Mouse (Mus musculus) lung, embryonic 14.5 days (tissue): ENCODE results near the gene Tenm3. TPM values are rescaled to one million over a fixed set of nuclear protein-coding genes. Genes with fewer than 3 reads are reported as not detected.

Source experiments
- ATAC-seq: fragments of 200-750 bp; cut with Nextera tagmentation; 2 replicates; pipeline ENCODE4 v1.8.0; 2017; ENCODE audit warnings: mild to moderate bottlenecking, moderate TSS enrichment, moderate library complexity; ENCODE audit not compliant: insufficient read depth
- DNase-seq: peaks from one replicate; pipeline ENCODE4 v3.0.0-alpha.2; 2015
- H3K27ac ChIP-seq: fragments of 300-500 bp; sonication (generic); 2 replicates; pipeline ENCODE4 v1.5.1; 2014; ENCODE audit warnings: low read depth, mild to moderate bottlenecking, moderate library complexity
- H3K27me3 ChIP-seq: fragments of 300-500 bp; sonication (generic); 2 replicates; pipeline ENCODE4 v1.6.1; 2014; ENCODE audit warnings: low read length, control low read depth; ENCODE audit not compliant: insufficient read depth
- H3K36me3 ChIP-seq: fragments of 300-500 bp; sonication (generic); 2 replicates; pipeline ENCODE4 v1.6.1; 2014; ENCODE audit warnings: control low read depth; ENCODE audit not compliant: insufficient read depth
- H3K4me1 ChIP-seq: fragments of 300-500 bp; sonication (generic); 2 replicates; pipeline ENCODE4 v1.6.1; 2014; ENCODE audit warnings: antibody characterized with exemption, control low read depth; ENCODE audit not compliant: insufficient read depth
- H3K4me2 ChIP-seq: fragments of 300-500 bp; sonication (generic); 2 replicates; pipeline ENCODE4 v1.6.1; 2014; ENCODE audit warnings: mild to moderate bottlenecking
- H3K4me3 ChIP-seq: fragments of 300-500 bp; sonication (generic); 2 replicates; pipeline ENCODE4 v1.5.1; 2014; ENCODE audit warnings: low read depth, low read length
- H3K9ac ChIP-seq: fragments of 300-500 bp; sonication (generic); 2 replicates; pipeline ENCODE4 v1.6.1; 2014
- H3K9me3 ChIP-seq: fragments of 300-500 bp; sonication (generic); 2 replicates; pipeline ENCODE4 v1.6.1; 2016; ENCODE audit warnings: low read depth, low read length, control low read depth
- CTCF ChIP-seq: IDR thresholded peaks from 2 replicates; pipeline ENCODE4 v1.5.1; 2016; ENCODE audit warnings: antibody characterized with exemption, low read depth
- WGBS: fragments of 180-500 bp; shearing (Covaris S2); extraction: QIAGEN DNeasy Blood & Tissue Kit; methylation state at CpG from one replicate; pipeline ENCODE4 v1.1.7; 2014; 5-methylcytosine and 5-hydroxymethylcytosine counted together
- polyA plus RNA-seq: library from polyadenylated mRNA; unstranded; fragments of >200 nt; fragmentation: Nextera tagmentation; extraction: Ambion mirVana; gene quantifications from 2 replicates; pipeline ENCODE4 v1.2.1, GENCODE M21; 2014

Tenm3 gene
- polyA plus RNA-seq, 1 experiment from 2014 or later: 9.8 TPM

- no peak overlapping the region for H3K27ac ChIP-seq
- H3K9me3 ChIP-seq: no peaks in the 10 kb centered on the region
- no peak overlapping the region for H3K4me3 ChIP-seq
- no peaks in the 10 kb centered on the region for H3K36me3 ChIP-seq
- no peak for TF ChIP-seq CTCF
- ATAC-seq (no peak), DNase-seq (no peak)
- H3K4me2 ChIP-seq: no peak overlapping the region
- 93% methylated on average over 10 of the region's 10 CpGs for WGBS
- H3K27me3 ChIP-seq: no peaks in the 10 kb centered on the region
- H3K4me1 ChIP-seq: no peaks in the 10 kb centered on the region
- H3K9ac ChIP-seq: no peak overlapping the region
These were observed 575.1 kb downstream of the Tenm3 start for GRCm38 (mm10) chr8:48268638-48269037.

GRCm38 (mm10) chr8:48260265-48260664 lies 583.5 kb downstream of the Tenm3 start:
- Histone ChIP-seq H3K4me1 (no peaks in the 10 kb centered on the region), H3K4me3 (no peak overlapping the region), H3K9ac (no peak overlapping the region), H3K9me3 (no peaks in the 10 kb centered on the region), H3K27ac (no peak overlapping the region), H3K4me2 (no peak overlapping the region), H3K36me3 (no peaks in the 10 kb centered on the region), H3K27me3 (no peaks in the 10 kb centered on the region)
- DNase-seq (no peak), ATAC-seq (no peak)
- WGBS: 87% methylated on average over 10 of the region's 10 CpGs
- no peak for TF ChIP-seq CTCF

- WGBS: 57% methylated on average over 6 of the region's 6 CpGs
- TF ChIP-seq CTCF: no peak
- ATAC-seq (no peak), DNase-seq (no peak)
- Histone ChIP-seq H3K4me2 (no peak overlapping the region), H3K4me3 (no peak overlapping the region), H3K9me3 (no peaks in the 10 kb centered on the region), H3K4me1 (no peaks in the 10 kb centered on the region), H3K9ac (no peak overlapping the region), H3K36me3 (no peaks in the 10 kb centered on the region), H3K27me3 (no peaks in the 10 kb centered on the region), H3K27ac (no peak overlapping the region)
These were observed 583.9 kb downstream of the Tenm3 start for GRCm38 (mm10) chr8:48259832-48260231.

GRCm38 (mm10) chr8:48243876-48244275 lies 599.9 kb downstream of the Tenm3 start:
- H3K9ac ChIP-seq: no peak overlapping the region
- TF ChIP-seq CTCF: no peak
- H3K9me3 ChIP-seq: no peaks in the 10 kb centered on the region
- no peaks in the 10 kb centered on the region for H3K4me1 ChIP-seq
- H3K27ac ChIP-seq: no peak overlapping the region
- WGBS: 85% methylated on average over 2 of the region's 2 CpGs
- DNase-seq: no peak
- no peak for ATAC-seq
- H3K4me3 ChIP-seq: no peak overlapping the region
- H3K36me3 ChIP-seq: no peaks in the 10 kb centered on the region
- no peak overlapping the region for H3K4me2 ChIP-seq
- H3K27me3 ChIP-seq: no peaks in the 10 kb centered on the region

GRCm38 (mm10) chr8:48240917-48241531 lies 602.7 kb downstream of the Tenm3 start:
- no peak for TF ChIP-seq CTCF
- Histone ChIP-seq H3K4me1 (no peaks in the 10 kb centered on the region), H3K9me3 (no peaks in the 10 kb centered on the region), H3K9ac (no peak overlapping the region), H3K4me3 (no peak overlapping the region), H3K4me2 (no peak overlapping the region), H3K36me3 (peaks cover 3% of the 10 kb centered on the region; the same call in 1 of the 2 replicates), H3K27ac (no peak overlapping the region), H3K27me3 (no peaks in the 10 kb centered on the region)
- WGBS: 43% methylated on average over 6 of the region's 6 CpGs
- DNase-seq (no peak), ATAC-seq (no peak)

GRCm38 (mm10) chr8:48236968-48237367 lies 606.8 kb downstream of the Tenm3 start:
- H3K9ac ChIP-seq: no peak overlapping the region
- no peak for TF ChIP-seq CTCF
- H3K27ac ChIP-seq: no peak overlapping the region
- ATAC-seq (no peak), DNase-seq (no peak)
- peaks cover 10% of the 10 kb centered on the region; the same call in 1 of the 2 replicates for H3K36me3 ChIP-seq
- no peaks in the 10 kb centered on the region for H3K4me1 ChIP-seq
- no peak overlapping the region for H3K4me3 ChIP-seq
- no peaks in the 10 kb centered on the region for H3K27me3 ChIP-seq
- H3K9me3 ChIP-seq: peaks cover 6% of the 10 kb centered on the region; the same call in 1 of the 2 replicates
- 92% methylated on average over 5 of the region's 5 CpGs for WGBS
- H3K4me2 ChIP-seq: no peak overlapping the region

- Histone ChIP-seq H3K4me3 (no peak overlapping the region), H3K4me1 (no peaks in the 10 kb centered on the region), H3K9me3 (peaks cover 6% of the 10 kb centered on the region; the same call in 1 of the 2 replicates), H3K27me3 (no peaks in the 10 kb centered on the region), H3K36me3 (peaks cover 17% of the 10 kb centered on the region; the same call in 1 of the 2 replicates), H3K4me2 (no peak overlapping the region), H3K27ac (no peak overlapping the region), H3K9ac (no peak overlapping the region)
- DNase-seq (no peak), ATAC-seq (no peak)
- TF ChIP-seq CTCF: no peak
- 47% methylated on average over 7 of the region's 7 CpGs for WGBS
These were observed 610.8 kb downstream of the Tenm3 start for GRCm38 (mm10) chr8:48232927-48233326.

GRCm38 (mm10) chr8:48231882-48232281 lies 611.9 kb downstream of the Tenm3 start:
- no peaks in the 10 kb centered on the region for H3K27me3 ChIP-seq
- 78% methylated on average over 9 of the region's 9 CpGs for WGBS
- H3K4me3 ChIP-seq: no peak overlapping the region
- no peak overlapping the region for H3K27ac ChIP-seq
- DNase-seq (no peak), ATAC-seq (no peak)
- no peak for TF ChIP-seq CTCF
- H3K4me1 ChIP-seq: no peaks in the 10 kb centered on the region
- no peak overlapping the region for H3K4me2 ChIP-seq
- H3K9me3 ChIP-seq: peaks cover 6% of the 10 kb centered on the region; the same call in 1 of the 2 replicates
- H3K9ac ChIP-seq: no peak overlapping the region
- H3K36me3 ChIP-seq: peaks cover 17% of the 10 kb centered on the region; the same call in 1 of the 2 replicates
